Mouse (Mus musculus) olfactory bulb, adult 2 months (tissue): ENCODE data around the gene Pdss2. TPM values are rescaled to one million over a fixed set of nuclear protein-coding genes. Genes with fewer than 3 reads are reported as not detected.
A peak's percentile ranks its signal among the peaks of the same experiment; 100 is the strongest.

Source experiments
- H3K27ac ChIP-seq: fragments of 200-500 bp; 2 replicates; pipeline ENCODE4 v1.5.1; 2012; ENCODE audit warnings: low read depth, low read length; ENCODE audit not compliant: insufficient read depth
- H3K4me1 ChIP-seq: fragments of 200-500 bp; 2 replicates; pipeline ENCODE4 v1.6.1; 2012; ENCODE audit warnings: low read length; ENCODE audit not compliant: control insufficient read depth, insufficient read depth
- H3K4me3 ChIP-seq: fragments of 200-500 bp; 2 replicates; pipeline ENCODE4 v1.5.1; 2012; ENCODE audit warnings: mild to moderate bottlenecking, low read depth, low read length, moderate library complexity; ENCODE audit not compliant: insufficient read depth
- CTCF ChIP-seq: fragments of 200-500 bp; IDR thresholded peaks from 2 replicates; pipeline ENCODE4 v1.5.1; 2012; ENCODE audit warnings: low read depth, mild to moderate bottlenecking, low read length, moderate library complexity; ENCODE audit not compliant: insufficient read depth
- POLR2A ChIP-seq: fragments of 200-500 bp; IDR thresholded peaks from 2 replicates; pipeline ENCODE4 v1.6.1; 2012; ENCODE audit warnings: mild to moderate bottlenecking, low read depth, low read length, moderate library complexity; ENCODE audit not compliant: insufficient read depth
- WGBS: fragments of 180-500 bp; shearing (Covaris S2); methylation state at CpG from one replicate; pipeline ENCODE4 v1.1.7; 2018; 5-methylcytosine and 5-hydroxymethylcytosine counted together
- polyA plus RNA-seq: library from polyadenylated mRNA; stranded (reverse); fragments of >200 nt; gene quantifications from 2 replicates; pipeline ENCODE4 v1.2.4, GENCODE M21; 2012; ENCODE audit warnings: low replicate concordance; ENCODE audit not compliant: missing spikeins, insufficient read depth, insufficient read length

Pdss2 gene
- polyA plus RNA-seq, 1 experiment: not detected

- WGBS: under 1% methylated on average over 102 of the region's 103 CpGs
- Histone ChIP-seq H3K4me3 (peak overlapping the region; percentile 82), H3K27ac (0 out of 2 replicates have a peak overlapping the region, but pooled peaks have one; percentile 11), H3K4me1 (peaks cover 12% of the 10 kb centered on the region)
- TF ChIP-seq CTCF: peak; percentile 87
- TF ChIP-seq POLR2A: no peak; the same call in none of the 2 replicates
These were observed 258.3 kb downstream of the Pdss2 start for GRCm38 (mm10) chr10:43479436-43480157.

GRCm38 (mm10) chr10:43480227-43480849 is 259.1 kb downstream of the Pdss2 start:
- TF ChIP-seq POLR2A: no peak
- TF ChIP-seq CTCF: no peak
- Histone ChIP-seq H3K27ac (no peak overlapping the region), H3K4me3 (peak overlapping the region; percentile 82; the same call in 1 of the 2 replicates), H3K4me1 (peaks cover 12% of the 10 kb centered on the region)
- WGBS: 22% methylated on average over 13 of the region's 13 CpGs

GRCm38 (mm10) chr10:43481179-43481578 is 259.9 kb downstream of the Pdss2 start:
- TF ChIP-seq CTCF: no peak
- no peak for TF ChIP-seq POLR2A
- no peak overlapping the region for H3K27ac ChIP-seq
- H3K4me3 ChIP-seq: no peak overlapping the region
- 66% methylated on average over 4 of the region's 4 CpGs for WGBS
- peaks cover 12% of the 10 kb centered on the region for H3K4me1 ChIP-seq

GRCm38 (mm10) chr10:43482021-43482420 is 260.7 kb downstream of the Pdss2 start:
- H3K27ac ChIP-seq: no peak overlapping the region
- H3K4me3 ChIP-seq: no peak overlapping the region
- TF ChIP-seq CTCF (no peak), POLR2A (no peak)
- peaks cover 12% of the 10 kb centered on the region for H3K4me1 ChIP-seq
- WGBS: 98% methylated on average over 5 of the region's 5 CpGs

GRCm38 (mm10) chr10:43483426-43483995 is 262.2 kb downstream of the Pdss2 start:
- Histone ChIP-seq H3K4me3 (no peak overlapping the region), H3K27ac (no peak overlapping the region), H3K4me1 (peaks cover 8% of the 10 kb centered on the region)
- TF ChIP-seq CTCF: no peak
- TF ChIP-seq POLR2A: no peak
- 34% methylated on average over 9 of the region's 9 CpGs for WGBS

GRCm38 (mm10) chr10:43485751-43486268 is 264.5 kb downstream of the Pdss2 start:
- H3K4me3 ChIP-seq: no peak overlapping the region
- H3K27ac ChIP-seq: no peak overlapping the region
- TF ChIP-seq POLR2A (no peak), CTCF (no peak)
- H3K4me1 ChIP-seq: peaks cover 8% of the 10 kb centered on the region
- WGBS: 87% methylated on average over 6 of the region's 6 CpGs

GRCm38 (mm10) chr10:43487441-43488010 is 266.2 kb downstream of the Pdss2 start:
- 96% methylated on average over 3 of the region's 3 CpGs for WGBS
- Histone ChIP-seq H3K4me3 (no peak overlapping the region), H3K27ac (no peak overlapping the region), H3K4me1 (peaks cover 8% of the 10 kb centered on the region)
- no peak for TF ChIP-seq POLR2A
- TF ChIP-seq CTCF: no peak

GRCm38 (mm10) chr10:43488258-43488657 is 267.0 kb downstream of the Pdss2 start:
- TF ChIP-seq POLR2A: no peak
- no peak for TF ChIP-seq CTCF
- WGBS: 92% methylated on average over 4 of the region's 4 CpGs
- H3K27ac ChIP-seq: no peak overlapping the region

More at GRCm38 (mm10) chr10:43488258-43488657, 267.0 kb downstream of the Pdss2 start:
- Histone ChIP-seq H3K4me3 (no peak overlapping the region), H3K4me1 (peaks cover 5% of the 10 kb centered on the region)
